Mouse (Mus musculus) gastrocnemius, postnatal 36 days (tissue): ENCODE measurements around the gene Inpp5k. TPM values are rescaled to one million over a fixed set of nuclear protein-coding genes. Genes with fewer than 3 reads are reported as not detected.
A peak's percentile ranks its signal among the peaks of the same experiment; 100 is the strongest.

Experiments used
- DNase-seq, 2 experiments: peaks; one replicate each; pipeline ENCODE4 v3.0.0; 2022
- intact Hi-C: fragments of 180-260 bp; cut with DNase I; formaldehyde crosslinking; loops from one replicate; pipeline ENCODE4 v1.15.1; 2025
- total RNA-seq, 2 experiments: library from RNA; stranded (reverse); gene quantifications; 2 replicates each; pipeline ENCODE4 v1.2.3; 2021

Gene Inpp5k
- total RNA-seq, 2 experiments from 2014 or later: 20.4 to 24.0 TPM

GRCm38 (mm10) chr11:75615556-75615955 is 15.2 kb upstream of the Inpp5k start:
- intact Hi-C loops: no loop called here
- DNase-seq: no peak

- intact Hi-C loops: no loop called here
- DNase-seq: no peak
Observed at GRCm38 (mm10) chr11:75619133-75619532, 11.7 kb upstream of the Inpp5k start.

DNA sequence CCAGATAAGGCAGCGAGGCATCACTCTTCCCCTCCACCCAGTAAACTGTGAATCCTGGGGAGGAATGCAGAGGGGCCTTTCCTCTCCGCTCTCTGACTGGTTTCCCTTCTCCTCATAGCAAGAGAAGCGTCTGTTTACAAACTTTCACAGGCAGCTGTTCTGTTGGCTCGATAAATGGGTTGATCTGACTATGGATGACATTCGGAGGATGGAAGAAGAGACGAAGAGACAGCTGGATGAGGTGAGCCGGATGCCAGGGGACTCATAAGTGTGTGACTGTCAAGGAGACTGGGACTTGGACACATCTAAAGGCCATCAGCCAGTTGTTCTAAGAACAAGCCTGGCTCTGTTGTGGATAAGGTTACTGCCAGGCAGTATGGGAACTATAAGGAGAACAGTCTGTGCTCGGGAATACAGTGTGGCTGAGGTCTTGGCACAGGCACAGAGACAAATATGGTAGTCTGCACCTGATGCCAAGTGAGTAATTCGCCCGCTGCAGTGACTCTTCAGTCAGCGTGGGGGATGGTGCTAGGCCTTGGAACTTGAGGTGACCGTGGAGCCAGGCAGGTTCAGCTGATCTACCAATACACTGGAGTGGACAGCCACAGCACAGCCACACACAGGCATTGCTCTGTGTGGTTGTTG is 10.5 kb upstream of the Inpp5k start:
- intact Hi-C loops: no loop called here

GRCm38 (mm10) chr11:75621426-75621825 is 9.4 kb upstream of the Inpp5k start:
- intact Hi-C loops: no loop called here
- DNase-seq: no peak

More for the DNA sequence above, 10.5 kb upstream of the Inpp5k start:
- DNase-seq: peak in 1 of 2 experiments; percentile 56

DNA sequence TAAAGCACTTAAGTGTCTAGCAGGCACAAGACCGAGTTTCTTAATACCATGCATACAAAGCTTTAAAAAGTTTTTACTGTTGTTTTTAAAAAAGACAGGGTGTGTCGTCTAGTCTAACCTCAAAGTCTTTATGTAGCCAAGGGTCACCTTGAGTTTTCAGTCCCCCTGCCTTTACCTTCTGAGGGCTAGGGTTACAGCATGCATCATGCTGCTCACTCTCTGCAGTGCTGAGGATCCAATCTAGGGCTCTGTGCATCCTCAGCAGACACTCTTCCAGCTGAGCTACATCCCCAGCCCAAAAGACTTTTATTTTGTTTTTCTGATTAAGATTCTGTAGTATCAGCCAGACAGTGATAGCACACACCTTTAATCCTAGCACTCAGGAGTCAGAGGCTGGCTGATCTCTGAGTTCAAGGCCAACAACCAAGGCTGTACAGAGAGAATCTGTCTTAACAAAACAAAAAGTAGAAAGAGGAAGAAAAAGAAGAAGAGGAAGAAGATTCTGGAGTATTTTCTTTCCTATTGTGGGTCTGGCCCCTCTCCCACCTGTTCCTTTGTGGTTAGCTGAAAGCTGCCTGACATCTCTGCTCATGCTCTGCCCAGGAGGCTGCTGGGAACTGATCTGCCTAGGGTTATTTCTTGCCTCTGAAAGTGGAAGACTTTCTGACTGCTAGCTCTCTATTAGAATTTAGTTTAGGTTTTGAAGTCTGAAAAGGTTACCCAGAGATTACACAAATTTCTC is 8.0 kb upstream of the Inpp5k start:
- intact Hi-C loops: no loop called here
- DNase-seq: no peak

- intact Hi-C loops: no loop called here
- no peak for DNase-seq
Observed at GRCm38 (mm10) chr11:75624102-75624554, 6.7 kb upstream of the Inpp5k start.

DNA sequence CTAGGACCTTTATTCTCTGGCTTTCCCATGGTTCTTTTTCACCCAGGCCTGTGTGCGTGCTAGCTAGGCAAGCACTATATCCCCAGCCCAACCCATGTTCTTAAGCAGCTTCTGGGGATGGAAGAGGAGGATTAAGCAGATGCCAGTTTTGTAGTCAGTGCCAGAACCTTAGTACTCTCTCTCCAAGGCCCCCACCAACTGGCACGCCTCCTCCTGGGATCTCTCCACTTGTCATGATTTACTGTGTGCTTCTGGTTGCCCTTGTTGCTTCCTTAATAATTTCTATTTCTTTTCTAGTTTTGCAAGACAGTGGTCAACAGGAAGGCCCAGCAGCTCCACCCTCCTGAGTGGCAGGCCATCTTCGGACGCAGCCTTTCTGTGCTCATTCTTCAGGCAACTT is 5.0 kb upstream of the Inpp5k start:
- DNase-seq: no peak
- intact Hi-C loops: no loop called here

- DNase-seq: no peak
- intact Hi-C loops: no loop called here
Observed at GRCm38 (mm10) chr11:75630098-75630497, 690 bp upstream of the Inpp5k start.

- no peak for DNase-seq
- intact Hi-C loops: no loop called here
Observed at GRCm38 (mm10) chr11:75631561-75632225, 905 bp downstream of the Inpp5k start.

GRCm38 (mm10) chr11:75632921-75633320 is 2.1 kb downstream of the Inpp5k start:
- intact Hi-C loops: no loop called here
- no peak for DNase-seq

- no peak for DNase-seq
- intact Hi-C loops: loop anchor here (1.0 kb wide), 1 partner anchor 24 kb away; no protein-coding TSS in a partner anchor
Observed at GRCm38 (mm10) chr11:75634801-75635200, 4.0 kb downstream of the Inpp5k start.

DNA sequence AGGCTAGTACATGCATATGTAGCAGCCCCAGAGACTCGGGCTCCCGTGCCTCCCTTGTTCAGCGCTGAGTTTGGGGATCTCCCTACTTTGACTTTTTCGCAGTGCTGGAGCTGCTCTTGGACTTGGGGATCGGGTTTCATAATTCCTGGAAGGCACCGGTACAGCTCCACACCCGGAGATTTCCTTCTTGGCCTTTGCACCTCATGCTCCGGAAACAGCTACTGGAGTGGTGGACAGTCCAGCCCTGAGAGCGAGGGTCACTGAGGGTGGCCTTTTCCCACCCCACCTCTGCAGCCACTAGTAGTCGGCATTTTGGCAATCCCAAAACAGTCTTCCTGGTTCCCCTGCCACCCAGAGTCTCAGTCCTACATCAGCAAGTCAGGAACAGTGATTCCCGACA is 4.5 kb downstream of the Inpp5k start:
- intact Hi-C loops: no loop called here
- DNase-seq: no peak

DNA sequence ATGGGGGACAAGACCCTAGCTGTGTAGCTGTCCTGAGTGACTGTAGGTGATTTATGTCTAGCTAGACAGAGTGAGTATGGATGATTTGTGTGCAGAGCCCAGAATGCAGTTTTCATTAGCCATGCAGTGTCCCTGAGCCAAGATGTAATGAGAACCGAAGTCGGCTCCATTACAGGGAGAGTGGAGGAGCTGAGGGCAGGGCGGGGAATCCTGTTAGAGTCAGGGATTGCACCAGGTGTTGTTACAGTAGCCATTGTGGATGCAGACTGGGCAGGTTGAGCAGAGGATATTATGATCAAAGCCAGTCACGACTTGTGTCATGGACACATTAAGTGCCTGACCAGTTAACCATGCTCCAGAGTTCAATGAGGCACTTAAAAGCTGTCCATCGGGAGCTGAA is 12.5 kb downstream of the Inpp5k start:
- intact Hi-C loops: no loop called here
- no peak for DNase-seq

GRCm38 (mm10) chr11:75644684-75645083 is 13.9 kb downstream of the Inpp5k start:
- DNase-seq: no peak
- intact Hi-C loops: loop anchor here (5.0 kb wide), 1 partner anchor 42 kb away; no protein-coding TSS in a partner anchor

DNA sequence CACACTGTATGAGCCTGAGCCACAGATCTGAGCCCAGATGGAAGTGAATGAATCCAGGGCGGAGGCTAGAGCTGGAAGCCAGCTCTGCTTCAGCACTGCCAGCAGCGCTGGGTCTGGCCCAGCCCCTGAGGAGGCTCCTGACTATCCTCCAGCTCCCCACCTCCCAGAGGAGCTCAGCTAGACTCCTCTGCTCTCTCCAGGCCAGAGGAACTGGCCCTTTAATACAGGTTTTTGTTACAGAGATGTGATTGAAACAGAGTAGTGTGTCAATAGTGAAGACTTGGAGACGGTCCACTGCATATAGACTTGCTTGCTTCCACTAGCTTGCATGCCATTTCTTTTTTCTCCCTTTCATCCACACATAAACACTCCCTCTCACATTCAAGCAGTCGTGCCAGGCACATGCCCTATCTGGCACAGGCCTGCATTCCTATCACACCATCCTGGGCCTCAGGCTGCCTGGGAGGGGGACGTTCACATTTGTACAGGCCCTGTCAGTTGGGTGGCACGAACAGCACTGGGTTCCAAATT is 17.0 kb downstream of the Inpp5k start:
- intact Hi-C loops: loop anchor here (5.0 kb wide), 1 partner anchor 45 kb away; no protein-coding TSS in a partner anchor

GRCm38 (mm10) chr11:75649155-75649561 is 18.4 kb downstream of the Inpp5k start:
- no peak for DNase-seq
- intact Hi-C loops: loop anchor here (5.0 kb wide), 1 partner anchor 47 kb away; no protein-coding TSS in a partner anchor

More for the DNA sequence above, 17.0 kb downstream of the Inpp5k start:
- DNase-seq: peak; percentile 66 to 68

DNA sequence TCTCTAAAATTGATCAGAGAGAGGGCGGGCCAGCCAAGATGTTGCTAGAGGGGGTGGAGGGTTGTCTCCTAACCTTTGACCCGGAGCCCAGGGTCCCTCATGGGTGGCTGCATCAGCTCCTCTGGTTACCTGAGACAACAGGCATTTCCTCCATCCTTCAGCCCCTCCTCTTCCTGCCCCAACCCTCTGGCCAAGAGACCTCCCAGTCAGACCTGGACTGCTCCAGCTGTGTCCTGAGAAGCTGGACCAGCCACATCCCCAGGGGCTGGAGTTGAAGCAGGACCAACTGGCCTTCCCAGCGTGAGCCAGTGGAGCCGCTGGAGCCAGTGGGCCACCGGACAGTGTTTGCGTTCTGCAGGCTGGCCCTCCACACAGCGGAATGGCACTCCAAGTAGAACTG is 19.5 kb downstream of the Inpp5k start, which contains the start of gene Myo1c:
TSS of gene Myo1c (plus strand) at position 194 of the 400 bp plus-strand sequence.
- intact Hi-C loops: no loop called here
- peak; percentile 72 to 77 for DNase-seq

DNA sequence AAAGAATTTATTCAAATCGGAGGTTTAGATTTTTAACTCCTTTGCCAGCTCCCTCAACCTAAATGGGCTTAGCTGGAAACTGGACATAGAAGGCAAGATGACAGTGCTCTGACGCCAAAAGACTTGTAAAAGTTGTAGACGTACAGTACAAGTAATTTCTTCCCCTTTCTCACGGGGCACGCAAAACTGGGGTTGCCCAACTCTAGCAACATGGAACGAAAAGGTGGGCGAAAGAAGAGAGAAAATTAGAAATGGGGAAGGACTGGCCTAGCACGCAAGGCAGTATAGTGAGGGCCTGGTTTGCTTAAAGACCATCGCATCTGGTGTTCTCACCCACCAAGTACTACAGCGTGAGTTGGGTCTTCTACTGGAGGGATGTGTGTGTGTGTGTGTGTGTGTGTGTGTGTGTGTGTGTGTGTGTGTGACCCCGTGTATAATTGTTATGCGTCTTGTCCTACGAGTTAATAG is 20.2 kb downstream of the Inpp5k start:
- intact Hi-C loops: no loop called here
- no peak for DNase-seq

DNA sequence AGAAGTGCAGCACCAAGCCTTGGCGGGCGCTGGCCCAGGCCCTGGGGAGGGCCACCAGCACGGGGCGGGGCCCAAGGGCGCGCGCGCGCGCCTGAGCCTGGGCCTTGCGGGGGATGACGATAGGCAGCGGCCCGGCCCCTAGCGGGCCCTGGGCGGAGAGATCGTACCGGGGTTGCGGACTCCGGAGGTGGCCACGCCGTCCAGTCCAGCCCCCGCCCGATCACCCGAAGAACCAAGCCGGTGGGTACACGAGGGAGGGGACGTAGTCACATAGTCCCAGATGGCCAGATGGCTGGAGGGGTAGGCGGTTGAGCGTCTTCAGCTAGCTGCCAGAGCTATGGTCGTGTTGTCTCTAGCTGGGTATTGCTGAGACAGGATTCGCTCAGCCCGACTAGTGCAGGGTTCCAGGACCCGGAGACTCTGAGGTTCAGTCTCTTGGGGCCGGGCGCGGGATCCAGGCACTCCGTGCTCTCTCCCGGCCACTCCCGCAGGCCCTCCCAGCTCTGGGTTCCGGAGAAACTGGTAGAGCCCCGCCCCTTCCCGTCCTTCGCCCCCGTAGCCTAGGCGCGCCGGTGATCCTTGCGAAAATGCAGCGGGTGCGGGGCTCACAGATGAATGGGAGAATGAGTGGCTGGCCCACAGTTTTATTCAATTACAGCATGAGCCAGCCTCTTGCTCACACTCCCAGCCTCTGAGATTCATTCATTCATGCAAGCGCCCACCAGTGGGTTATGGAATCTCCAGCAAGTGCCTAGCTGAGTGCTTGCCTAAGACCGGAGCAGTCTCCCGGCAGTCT is 20.8 kb downstream of the Inpp5k start:
- intact Hi-C loops: no loop called here
- DNase-seq: peak; percentile 75 to 77
